14 mouse cellular contexts compared by ENCODE assay signal in the genomic region with DNA sequence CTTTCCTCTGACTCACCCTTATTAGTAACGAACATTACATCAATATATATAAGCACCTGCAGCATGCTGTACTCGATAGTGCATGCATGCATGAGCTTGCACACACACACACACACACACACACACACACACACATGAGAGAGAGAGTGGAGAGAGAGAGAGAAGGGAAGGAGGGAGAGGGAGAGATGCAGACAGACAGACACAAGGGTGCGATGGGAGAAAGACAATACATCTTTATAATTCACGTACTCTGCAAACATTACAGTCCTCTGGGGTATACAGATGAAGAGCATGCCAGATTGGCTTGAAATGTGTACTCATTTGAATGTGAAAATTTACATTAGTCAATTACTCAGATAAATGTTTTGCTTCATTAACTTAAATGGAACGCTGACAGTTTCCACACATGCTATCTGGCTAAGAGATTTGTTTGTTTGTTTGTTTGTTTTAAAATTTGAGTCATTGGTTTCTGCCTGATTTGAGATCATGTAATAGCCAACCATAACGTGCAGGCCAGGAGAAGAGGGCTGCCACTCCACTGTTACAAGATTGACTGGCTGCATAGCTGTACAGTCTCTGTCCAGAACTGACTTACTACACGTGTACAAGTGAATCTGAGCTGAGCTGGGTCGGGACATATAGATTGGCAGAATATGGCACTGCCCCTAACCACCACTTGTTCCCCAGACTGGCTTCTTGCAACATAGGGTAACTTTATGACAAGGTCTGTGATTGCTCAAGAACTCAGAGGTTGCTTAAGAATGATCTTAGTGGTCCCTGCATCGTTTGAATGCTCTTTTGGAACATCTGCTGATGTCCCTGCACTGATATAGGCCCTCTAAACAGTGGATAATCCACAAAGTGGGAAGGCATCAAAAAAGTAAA. TPM values are rescaled to one million over a fixed set of nuclear protein-coding genes. Genes with fewer than 3 reads are reported as not detected.
A peak's percentile ranks its signal among the peaks of the same experiment; 100 is the strongest.
DNase-seq lines count a peak whose midpoint lies in the region; ATAC-seq and TF ChIP-seq lines count a peak whose summit lies in the region.
"Had no signal": no experiment of that assay in that cellular context is flagged by ENCODE, and none has a peak within 500 bp of the region (broad histone marks: within the 10 kb centered on the region; RNA-seq: fewer than 3 reads in every experiment).

No protein-coding gene starts in this region.

- H3K27ac ChIP-seq in midbrain, embryonic 12.5 days (replicated peaks) = peak overlapping the region; percentile 67
- no peak overlapping the region for H3K27ac ChIP-seq in midbrain, embryonic 11.5 days (ENCODE audit: low read depth, low read length)
- H3K27ac ChIP-seq in forebrain, embryonic 13.5 days = peak overlapping the region; percentile 55
- peak overlapping the region; percentile 66; the same call in 1 of the 2 replicates for H3K27ac ChIP-seq in hindbrain, postnatal 0 days
- H3K27ac ChIP-seq: embryonic facial prominence, embryonic 12.5 days; layer of hippocampus, adult 2 months had no signal

- H3K9me3 ChIP-seq in midbrain, embryonic 12.5 days = no peaks in the 10 kb centered on the region
- no peaks in the 10 kb centered on the region for H3K9me3 ChIP-seq in midbrain, embryonic 11.5 days (ENCODE audit: control insufficient read depth, low read length)
- no peaks in the 10 kb centered on the region for H3K9me3 ChIP-seq in forebrain, embryonic 13.5 days (replicated peaks)
- no peaks in the 10 kb centered on the region for H3K9me3 ChIP-seq in hindbrain, postnatal 0 days (ENCODE audit: low read length)
- H3K9me3 ChIP-seq: embryonic facial prominence, embryonic 12.5 days had no signal

- H3K4me3 ChIP-seq in midbrain, embryonic 12.5 days = no peak overlapping the region
- H3K4me3 ChIP-seq in midbrain, embryonic 11.5 days (ENCODE audit: low read depth, low read length) = no peak overlapping the region
- no peak overlapping the region for H3K4me3 ChIP-seq in forebrain, embryonic 13.5 days
- no peak overlapping the region for H3K4me3 ChIP-seq in hindbrain, postnatal 0 days (ENCODE audit: low read length)
- H3K4me3 ChIP-seq: embryonic facial prominence, embryonic 12.5 days; layer of hippocampus, adult 2 months had no signal

- H3K4me1 ChIP-seq in midbrain, embryonic 12.5 days = peaks cover 12% of the 10 kb centered on the region
- no peaks in the 10 kb centered on the region for H3K4me1 ChIP-seq in midbrain, embryonic 11.5 days (ENCODE audit: control insufficient read depth, insufficient read depth, low read length)
- H3K4me1 ChIP-seq in forebrain, embryonic 13.5 days = peaks cover 17% of the 10 kb centered on the region
- H3K4me1 ChIP-seq in hindbrain, postnatal 0 days (ENCODE audit: insufficient read depth, low read length) = peaks cover 6% of the 10 kb centered on the region; the same call in 1 of the 2 replicates
- H3K4me1 ChIP-seq: embryonic facial prominence, embryonic 12.5 days had no signal

- no peak for DNase-seq in midbrain, embryonic 11.5 days (ENCODE audit: low spot score, missing footprints)
- DNase-seq in hindbrain, postnatal 0 days (ENCODE audit: low spot score) = peak; percentile 35
- no peak for DNase-seq in gastrocnemius, adult 8-10 months (ENCODE audit: low spot score in 2 of 2)
- no peak for DNase-seq in spleen, postnatal 14 days (ENCODE audit: low spot score in 2 of 2)
- no peak for DNase-seq in frontal cortex, adult 2 months (ENCODE audit: extremely low spot score in 1 of 2, low spot score in 1 of 2)
- DNase-seq: kidney, adult 18-20 months; thymus, adult 18-20 months had no signal

- no peaks in the 10 kb centered on the region for H3K36me3 ChIP-seq in midbrain, embryonic 12.5 days
- H3K36me3 ChIP-seq in midbrain, embryonic 11.5 days (ENCODE audit: control insufficient read depth, insufficient read depth, low read length) = no peaks in the 10 kb centered on the region
- H3K36me3 ChIP-seq in forebrain, embryonic 13.5 days (ENCODE audit: poor library complexity, severe bottlenecking) = no peaks in the 10 kb centered on the region
- no peaks in the 10 kb centered on the region for H3K36me3 ChIP-seq in hindbrain, postnatal 0 days (ENCODE audit: insufficient read depth, low read length)
- H3K36me3 ChIP-seq: embryonic facial prominence, embryonic 12.5 days had no signal

- no peaks in the 10 kb centered on the region for H3K27me3 ChIP-seq in midbrain, embryonic 12.5 days
- H3K27me3 ChIP-seq in midbrain, embryonic 11.5 days (ENCODE audit: control insufficient read depth, insufficient read depth, low read length) = no peaks in the 10 kb centered on the region
- no peaks in the 10 kb centered on the region for H3K27me3 ChIP-seq in forebrain, embryonic 13.5 days
- no peaks in the 10 kb centered on the region for H3K27me3 ChIP-seq in hindbrain, postnatal 0 days (ENCODE audit: insufficient read depth, low read length)
- H3K27me3 ChIP-seq: embryonic facial prominence, embryonic 12.5 days had no signal

- H3K9ac ChIP-seq in midbrain, embryonic 12.5 days (replicated peaks) = no peak overlapping the region
- H3K9ac ChIP-seq in midbrain, embryonic 11.5 days (ENCODE audit: low read length) = no peak overlapping the region
- H3K9ac ChIP-seq in forebrain, embryonic 13.5 days = no peak overlapping the region
- H3K9ac ChIP-seq in hindbrain, postnatal 0 days (replicated peaks; ENCODE audit: low read length) = no peak overlapping the region
- H3K9ac ChIP-seq: embryonic facial prominence, embryonic 12.5 days had no signal

- peak; percentile 51 for ATAC-seq in midbrain, embryonic 12.5 days (ENCODE audit: low FRiP score, low read depth)
- no peak for ATAC-seq in midbrain, embryonic 11.5 days (ENCODE audit: low FRiP score)
- ATAC-seq in forebrain, embryonic 13.5 days = peak; percentile 72
- peak; percentile 33 for ATAC-seq in hindbrain, postnatal 0 days
- peak; percentile 92 for ATAC-seq in monocyte, adult 5-6 weeks (replicated peaks; ENCODE audit: insufficient number of reproducible peaks, low FRiP score, low TSS enrichment, poor library complexity, severe bottlenecking)
- ATAC-seq: activated CD4-positive, CD25-positive, alpha-beta regulatory T cell, adult 4 months had no signal

- no peak for TF ChIP-seq CTCF in hindbrain, postnatal 0 days (IDR thresholded peaks at IDR 0.05; ENCODE audit: low read depth)

- 76% methylated on average over 9 of the region's 9 CpGs for WGBS in midbrain, embryonic 12.5 days
- 74% methylated on average over 9 of the region's 9 CpGs for WGBS in midbrain, embryonic 11.5 days
- WGBS in forebrain, embryonic 13.5 days = 33% methylated on average over 9 of the region's 9 CpGs
- 51% methylated on average over 9 of the region's 9 CpGs for WGBS in hindbrain, postnatal 0 days

- H3K4me2 ChIP-seq in midbrain, embryonic 12.5 days (replicated peaks) = no peak overlapping the region
- no peak overlapping the region for H3K4me2 ChIP-seq in midbrain, embryonic 11.5 days
- H3K4me2 ChIP-seq in forebrain, embryonic 13.5 days = peak overlapping the region; percentile 35
- H3K4me2 ChIP-seq in hindbrain, postnatal 0 days (ENCODE audit: low read depth, low read length) = no peak overlapping the region
- H3K4me2 ChIP-seq: embryonic facial prominence, embryonic 12.5 days had no signal

RNA-seq across cellular contexts. Expression of gene F13a1, which starts 54.6 kb away (rescaled TPM):
- polyA plus RNA-seq in midbrain, embryonic 12.5 days (2016; fragmentation: Nextera tagmentation; extraction: Ambion mirVana) = 18.3 and 25.7 TPM in 2 replicates
- polyA plus RNA-seq in midbrain, embryonic 11.5 days (2014; fragmentation: Nextera tagmentation; extraction: Ambion mirVana) = 13.5 and 15.7 TPM in 2 replicates
- polyA plus RNA-seq in forebrain, embryonic 13.5 days (2015; fragmentation: Nextera tagmentation; extraction: Ambion mirVana) = 4.2 and 5.9 TPM in 2 replicates
- 9.2 and 11.4 TPM in 2 replicates for total RNA-seq in hindbrain, postnatal 0 days (2014; rRNA removed)
- 9.9 and 12.9 TPM in 2 replicates for polyA plus RNA-seq in hindbrain, postnatal 0 days (2015; fragmentation: Nextera tagmentation; extraction: Ambion mirVana)
- total RNA-seq in monocyte, adult 5-6 weeks (2017) = 13.5 to 19.0 TPM (median 13.8 TPM) in 3 replicates
- total RNA-seq in gastrocnemius, adult 8-10 months (2022) = 1 to 10 TPM; 2.4 to 9.4 (median 5.1) TPM
- 0.82 and 1.9 TPM in 2 replicates for polyA plus RNA-seq in frontal cortex, adult 2 months (2012; rRNA removed)
- total RNA-seq: ES-E14 had no signal
